Mouse (Mus musculus): ENCODE data around the gene Spi1. TPM values are rescaled to one million over a fixed set of nuclear protein-coding genes. Genes with fewer than 3 reads are reported as not detected.

Spi1 gene
- total RNA-seq, 2 experiments from 2014 or later: 2.8 to 4.0 TPM

DNA sequence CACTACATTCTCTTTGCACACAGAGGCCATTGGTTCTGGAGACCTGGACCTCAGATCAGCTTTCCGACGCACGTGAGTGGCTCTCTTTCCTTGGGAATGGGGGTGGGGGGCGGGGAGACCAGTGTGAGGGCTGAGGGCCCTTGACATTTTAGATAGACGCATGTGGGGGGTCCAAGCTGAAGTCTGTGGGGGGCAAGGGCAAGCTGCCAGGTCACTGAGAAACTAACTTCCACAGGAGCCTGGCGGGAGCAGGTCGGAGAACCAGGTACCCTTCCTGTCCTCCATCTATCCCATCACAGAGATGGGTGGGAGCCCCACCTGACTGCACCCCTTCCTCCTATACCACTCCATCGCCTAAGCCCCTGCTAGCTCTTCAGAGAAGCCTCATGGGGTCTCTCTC is 39.3 kb downstream of the Spi1 start:
- DNase-seq (ENCODE audit: low spot score in 2 of 2): no peak

DNA sequence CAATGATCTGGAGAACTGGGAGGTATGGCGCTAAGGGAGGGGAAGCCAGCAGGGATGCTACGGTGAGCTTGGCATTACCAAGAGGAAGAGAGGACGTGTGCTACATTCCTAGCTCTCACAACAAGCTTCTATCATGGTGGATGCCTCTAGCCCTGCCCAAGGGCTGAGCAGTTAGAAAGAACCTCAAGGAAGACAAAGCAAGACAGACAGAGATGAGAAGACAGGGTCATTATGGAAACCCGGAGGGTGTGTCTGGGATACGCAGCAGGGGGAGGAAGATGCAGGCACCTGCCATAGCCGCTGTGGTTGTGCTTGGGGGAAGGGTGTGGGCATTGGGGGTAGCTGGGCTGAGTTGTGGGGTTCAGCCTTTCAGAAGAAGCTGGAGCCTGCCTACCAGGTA is 41.3 kb downstream of the Spi1 start:
- DNase-seq (ENCODE audit: low spot score in 2 of 2): no peak

DNA sequence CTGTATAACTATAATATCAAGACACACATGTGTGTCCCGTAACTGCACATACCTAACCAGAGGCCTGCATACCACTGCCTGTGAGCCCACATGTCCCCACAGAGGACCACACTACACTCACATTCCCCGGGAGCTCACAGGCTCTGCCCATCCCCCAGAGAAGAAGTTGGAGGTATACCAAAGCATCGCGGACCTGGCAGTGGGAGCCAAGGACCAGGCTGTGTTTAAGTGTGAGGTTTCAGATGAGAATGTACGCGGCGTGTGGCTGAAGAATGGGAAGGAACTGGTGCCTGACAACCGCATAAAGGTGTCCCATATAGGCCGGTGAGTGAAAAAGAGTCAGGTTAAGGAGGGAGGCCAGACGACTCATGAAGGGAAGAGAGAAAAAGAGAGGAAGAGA is 42.9 kb downstream of the Spi1 start:
- DNase-seq (ENCODE audit: low spot score in 2 of 2): no peak

DNA sequence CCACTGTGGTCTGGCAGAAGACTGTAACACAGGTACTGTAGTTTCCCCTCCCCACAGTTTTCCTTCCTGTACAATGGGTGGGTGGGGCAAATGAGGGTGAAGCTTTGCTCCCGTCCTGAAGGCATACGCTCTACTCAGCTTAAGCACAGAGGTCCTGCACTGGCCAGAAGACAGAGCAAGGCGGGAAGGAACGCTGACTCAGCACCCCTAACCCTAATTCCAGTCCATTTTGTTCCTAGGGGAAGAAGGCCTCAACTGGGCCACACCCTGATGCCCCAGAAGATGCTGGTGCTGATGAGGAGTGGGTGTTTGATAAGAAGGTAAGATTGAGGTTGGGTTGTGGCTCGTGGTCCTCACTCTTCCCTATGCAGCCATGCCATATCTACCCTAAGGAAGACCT is 46.6 kb downstream of the Spi1 start:
- DNase-seq (ENCODE audit: low spot score in 2 of 2): no peak

DNA sequence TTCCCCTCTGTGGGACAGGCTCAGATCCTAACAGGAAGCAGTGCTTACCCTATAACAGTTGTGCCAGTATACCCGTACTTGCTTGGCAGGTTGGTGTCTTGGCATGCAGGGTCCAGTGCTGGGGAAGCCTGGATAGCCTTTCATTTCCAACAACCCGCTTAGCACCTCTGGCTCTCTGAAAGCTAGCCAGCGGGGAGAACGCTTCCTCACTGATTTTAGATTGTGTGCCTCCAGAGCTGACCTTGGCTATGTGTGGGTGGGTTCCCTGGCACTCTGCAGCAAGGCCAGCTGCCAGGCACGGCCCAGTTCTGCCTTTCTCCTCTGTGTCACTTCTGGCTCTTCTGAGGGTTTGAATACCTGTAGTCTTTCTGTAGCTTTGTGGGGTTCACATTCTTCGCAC is 47.9 kb downstream of the Spi1 start:
- DNase-seq (ENCODE audit: low spot score in 2 of 2): no peak

DNA sequence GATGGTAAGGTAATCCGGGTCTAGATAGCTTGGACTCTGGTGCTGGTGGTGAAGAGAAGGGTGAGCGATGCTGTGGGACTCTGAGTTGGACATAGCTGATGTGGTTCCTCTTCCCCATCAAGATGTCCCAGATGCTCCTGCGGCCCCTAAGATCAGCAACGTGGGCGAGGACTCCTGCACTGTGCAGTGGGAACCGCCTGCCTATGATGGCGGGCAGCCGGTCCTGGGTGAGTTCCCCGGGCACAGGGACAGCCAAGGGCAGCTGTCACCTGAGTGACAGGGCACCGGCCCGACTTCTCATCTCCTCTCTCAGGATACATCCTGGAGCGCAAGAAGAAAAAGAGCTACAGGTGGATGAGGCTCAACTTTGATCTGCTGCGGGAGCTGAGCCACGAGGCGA is 49.1 kb downstream of the Spi1 start:
- DNase-seq (ENCODE audit: low spot score in 2 of 2): no peak

DNA sequence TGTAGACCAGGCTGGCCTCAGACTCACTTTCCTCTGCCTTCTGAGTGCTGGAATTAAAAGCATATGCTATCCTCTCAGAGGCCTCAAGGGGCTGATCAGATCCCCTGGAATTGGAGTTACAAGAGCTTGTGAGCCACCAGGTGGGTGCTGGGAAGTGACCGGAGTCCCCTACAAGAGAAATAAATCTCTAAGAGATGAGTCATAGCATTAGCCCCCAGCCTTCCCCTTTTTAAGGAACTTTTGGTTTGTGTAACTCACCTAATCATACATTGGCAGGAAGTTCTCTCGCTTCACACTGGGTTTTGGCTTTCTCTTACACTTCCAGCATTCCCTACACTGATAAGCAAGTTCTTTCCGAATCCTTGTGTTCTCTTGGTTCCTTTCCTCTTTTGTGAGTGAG is 49.8 kb downstream of the Spi1 start:
- no peak for DNase-seq (ENCODE audit: low spot score in 2 of 2)

DNA sequence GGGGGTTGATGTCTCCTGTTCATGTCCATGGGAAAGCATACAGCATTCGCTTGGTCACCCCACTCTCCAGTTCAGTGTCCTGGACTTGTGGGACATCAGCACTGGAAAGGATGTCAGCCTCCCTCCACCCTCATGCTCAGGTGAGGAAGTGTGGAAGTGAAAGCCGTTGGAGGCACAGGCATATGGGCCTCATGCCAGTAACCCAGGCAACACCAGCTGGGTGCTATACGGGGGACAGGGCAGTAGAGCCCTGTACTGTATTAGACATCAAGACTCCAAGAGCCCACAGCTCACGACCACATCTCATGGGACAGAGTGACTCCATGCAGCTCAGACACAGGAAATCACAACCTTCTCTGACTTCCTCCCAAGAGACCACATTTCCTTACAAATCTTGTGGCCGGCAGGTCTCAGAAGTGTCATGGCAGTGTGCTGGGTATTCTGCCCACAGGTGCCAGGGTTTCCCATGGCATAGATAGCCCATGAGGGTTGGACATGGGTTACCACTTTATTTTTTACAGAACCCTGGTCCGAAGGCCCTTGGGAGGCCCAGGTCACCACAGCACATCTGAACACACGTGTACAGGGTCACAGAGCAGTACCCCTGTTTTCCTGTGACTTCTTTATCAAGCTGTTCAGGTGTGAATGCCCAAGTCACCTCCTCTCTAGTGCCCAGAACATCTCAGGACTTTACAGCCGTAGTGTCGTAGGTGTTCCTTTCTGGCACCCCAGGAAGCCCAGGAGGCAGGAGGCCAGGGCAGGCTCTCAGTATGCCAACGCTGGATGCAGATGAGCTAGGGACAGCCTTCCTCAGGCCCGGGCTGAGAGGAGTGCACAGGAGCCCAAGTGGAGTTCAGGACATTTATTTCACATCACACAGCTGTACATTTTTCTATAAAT is 54.6 kb downstream of the Spi1 start:
- DNase-seq (ENCODE audit: low spot score in 2 of 2): no peak

DNA sequence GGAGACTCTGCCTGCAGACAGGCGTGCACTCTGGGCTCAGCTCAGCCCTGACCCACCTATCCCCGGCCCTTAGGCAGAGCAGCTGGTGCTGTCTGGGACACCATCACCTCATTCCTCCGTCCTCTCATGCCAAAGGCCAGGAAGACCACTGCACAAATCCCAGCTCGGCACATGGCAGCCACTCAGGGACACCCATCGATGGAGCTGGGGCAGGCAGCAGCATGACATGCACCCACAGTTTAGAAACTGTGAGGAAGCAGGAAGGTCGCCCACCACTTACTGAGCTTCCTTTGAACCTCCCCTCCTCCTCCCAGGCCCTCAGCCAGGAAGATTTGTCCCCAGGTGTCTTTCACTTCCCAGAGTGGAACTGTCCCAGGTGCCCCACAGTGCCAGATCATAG is 55.3 kb downstream of the Spi1 start:
- no peak for DNase-seq (ENCODE audit: low spot score in 2 of 2)

DNA sequence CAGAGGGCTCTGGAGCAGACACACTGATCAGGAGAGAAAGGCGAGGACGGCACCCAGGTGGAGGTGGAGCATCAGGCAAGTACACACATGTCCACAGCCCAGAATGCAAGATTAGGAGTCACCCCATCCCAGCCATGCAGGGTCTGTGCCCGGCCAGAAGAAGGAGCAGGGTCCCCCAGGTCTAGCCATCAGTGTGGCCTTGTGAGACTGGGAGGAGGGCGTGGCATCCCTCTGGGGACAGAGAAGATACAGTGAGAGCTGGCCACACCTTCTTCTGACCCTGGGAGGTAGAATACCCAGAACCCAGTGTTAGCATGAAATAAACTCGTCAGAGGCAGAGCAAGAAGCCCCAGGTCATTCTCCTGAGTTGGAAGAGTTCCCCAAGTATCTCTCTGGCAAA is 57.1 kb downstream of the Spi1 start:
- no peak for DNase-seq (ENCODE audit: low spot score in 2 of 2)

DNA sequence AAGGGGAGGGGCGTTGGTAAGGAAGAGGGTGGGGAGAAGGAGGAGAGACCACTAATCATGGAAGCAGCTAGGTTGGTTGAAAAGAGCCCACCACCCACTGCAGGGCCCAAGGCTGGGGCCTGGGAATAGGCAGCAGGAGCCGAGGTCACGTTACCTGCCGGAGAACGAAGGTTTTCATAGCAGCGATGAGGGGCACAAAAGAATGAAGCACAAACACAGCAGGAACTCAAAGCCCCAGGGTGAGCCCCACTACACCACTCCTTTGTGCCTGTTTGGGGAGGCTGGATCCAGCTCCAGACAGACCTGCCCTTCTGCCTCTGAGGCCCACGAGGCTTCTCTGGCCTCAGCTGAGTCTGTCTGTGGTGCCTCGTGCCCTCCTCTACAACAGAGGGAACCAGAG is 57.6 kb downstream of the Spi1 start:
- DNase-seq (ENCODE audit: low spot score in 2 of 2): no peak

DNA sequence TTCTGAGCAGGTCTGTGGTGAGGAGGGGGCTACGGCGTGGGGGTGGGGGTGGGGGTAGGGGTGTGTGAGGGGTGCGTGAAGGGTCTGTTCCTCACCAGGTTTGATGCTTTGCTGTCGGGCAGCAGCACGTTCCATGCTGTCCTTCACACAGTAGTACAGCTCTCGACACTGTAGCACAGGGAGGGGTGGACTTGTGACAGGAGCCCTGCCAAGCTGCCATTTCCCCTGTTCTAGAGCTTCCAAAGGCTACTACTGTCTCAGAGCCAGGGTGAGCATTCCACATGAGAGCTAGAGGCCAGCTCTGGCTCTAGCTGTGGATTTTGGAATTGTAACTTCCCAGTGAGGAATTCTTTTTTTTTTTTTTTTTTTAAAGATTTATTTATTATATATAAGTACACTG is 60.7 kb downstream of the Spi1 start:
- DNase-seq (ENCODE audit: low spot score in 2 of 2): no peak

DNA sequence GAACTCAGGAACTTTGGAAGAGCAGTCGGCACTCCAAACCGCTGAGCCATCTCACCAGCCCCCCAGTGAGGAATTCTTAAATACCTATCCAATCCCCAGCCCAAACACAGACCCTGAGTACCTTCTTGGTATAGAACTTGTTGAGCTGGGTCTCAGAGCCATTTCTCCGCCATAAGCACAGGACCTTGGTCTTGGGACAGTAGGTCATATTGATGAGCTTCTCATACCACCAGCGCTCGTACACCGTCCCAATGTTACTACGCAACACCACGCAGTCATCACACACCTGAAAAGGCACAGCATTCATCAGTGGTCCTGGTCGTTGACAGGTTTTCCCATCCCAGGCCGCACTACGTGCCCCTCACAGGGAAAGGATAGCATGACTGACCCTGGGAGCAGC is 61.2 kb downstream of the Spi1 start:
- DNase-seq (ENCODE audit: low spot score in 2 of 2): no peak

DNA sequence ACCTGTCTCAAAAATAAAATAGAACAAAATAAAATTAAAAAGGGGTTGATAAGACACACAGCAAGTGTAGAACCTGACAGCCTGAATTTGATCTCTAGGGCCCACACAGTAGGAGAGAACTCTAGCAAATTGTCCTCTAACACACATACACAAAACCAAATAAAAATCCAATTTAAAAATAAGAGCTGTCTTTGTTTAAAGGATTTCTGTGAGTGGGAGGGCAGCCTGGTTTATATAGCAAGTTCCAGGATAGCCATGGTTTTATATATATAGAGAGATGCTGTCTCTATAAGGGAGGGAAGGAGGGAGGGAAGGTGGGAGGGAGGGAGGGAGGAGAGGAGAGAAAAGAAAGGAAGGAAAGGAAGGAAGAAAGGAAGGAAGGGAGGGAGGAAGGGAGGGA is 65.9 kb downstream of the Spi1 start:
- no peak for DNase-seq (ENCODE audit: low spot score in 2 of 2)

DNA sequence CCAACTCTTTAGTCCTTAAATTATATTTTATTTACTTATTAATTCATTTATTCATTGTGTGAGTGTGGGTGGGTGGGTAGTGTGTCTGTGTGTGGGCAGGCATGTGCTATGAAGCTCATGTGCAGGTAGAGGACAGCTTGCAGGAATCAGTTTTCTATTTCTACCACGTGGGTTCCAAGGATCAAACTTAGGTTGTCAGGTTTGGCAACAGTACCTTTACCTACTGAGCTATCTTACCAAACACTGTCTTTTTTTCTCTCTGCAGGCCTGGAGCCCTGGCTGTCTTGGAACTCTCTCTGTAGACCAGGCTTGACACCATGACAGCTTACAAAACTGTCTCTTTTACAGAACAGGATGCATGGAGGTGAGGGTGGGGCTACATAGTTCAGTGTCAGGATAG is 69.1 kb downstream of the Spi1 start:
- no peak for DNase-seq (ENCODE audit: low spot score in 2 of 2)

DNA sequence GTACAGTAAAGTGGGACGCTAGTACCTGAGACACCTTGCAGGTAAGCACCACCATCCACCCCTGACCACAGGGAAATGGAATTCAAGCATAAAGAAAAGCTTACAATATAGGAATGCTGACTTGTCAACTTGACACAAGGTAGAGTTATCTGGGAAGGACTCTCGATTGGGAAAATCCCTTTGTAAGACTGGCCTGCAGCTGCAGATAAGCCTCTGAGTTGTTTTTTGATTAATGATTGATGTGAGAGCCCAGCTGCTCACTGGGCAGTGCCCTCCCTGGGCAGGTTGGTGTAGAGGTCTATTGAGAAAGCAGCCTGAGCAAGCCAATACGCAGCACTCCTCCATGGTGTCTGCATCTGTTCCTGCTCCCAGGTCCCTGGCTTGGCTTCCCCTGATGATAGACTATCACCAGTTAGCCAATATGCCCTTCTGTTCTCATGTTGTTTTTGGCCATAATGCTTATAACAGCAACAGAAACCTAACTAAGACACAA is 70.7 kb downstream of the Spi1 start:
- DNase-seq (ENCODE audit: low spot score in 2 of 2): no peak

DNA sequence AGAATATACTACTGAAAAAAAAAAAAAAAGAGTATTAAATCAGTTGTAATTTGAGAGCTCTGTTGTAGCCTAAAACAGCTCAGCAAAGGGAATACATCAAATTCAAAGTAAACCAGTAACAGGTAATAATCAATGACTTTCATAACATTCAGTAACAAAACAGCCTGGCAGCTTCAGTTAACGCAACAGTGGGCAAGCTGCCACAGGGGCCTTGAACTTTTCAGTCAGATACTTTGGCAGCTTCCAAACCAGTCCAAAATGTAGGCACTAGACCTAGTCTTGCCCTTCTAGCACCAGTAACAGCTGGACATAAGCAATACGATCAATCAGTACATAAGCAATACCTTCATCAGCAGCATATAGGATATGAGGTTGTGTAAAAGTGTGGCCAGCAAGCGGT is 71.9 kb downstream of the Spi1 start:
- no peak for DNase-seq (ENCODE audit: low spot score in 2 of 2)

DNA sequence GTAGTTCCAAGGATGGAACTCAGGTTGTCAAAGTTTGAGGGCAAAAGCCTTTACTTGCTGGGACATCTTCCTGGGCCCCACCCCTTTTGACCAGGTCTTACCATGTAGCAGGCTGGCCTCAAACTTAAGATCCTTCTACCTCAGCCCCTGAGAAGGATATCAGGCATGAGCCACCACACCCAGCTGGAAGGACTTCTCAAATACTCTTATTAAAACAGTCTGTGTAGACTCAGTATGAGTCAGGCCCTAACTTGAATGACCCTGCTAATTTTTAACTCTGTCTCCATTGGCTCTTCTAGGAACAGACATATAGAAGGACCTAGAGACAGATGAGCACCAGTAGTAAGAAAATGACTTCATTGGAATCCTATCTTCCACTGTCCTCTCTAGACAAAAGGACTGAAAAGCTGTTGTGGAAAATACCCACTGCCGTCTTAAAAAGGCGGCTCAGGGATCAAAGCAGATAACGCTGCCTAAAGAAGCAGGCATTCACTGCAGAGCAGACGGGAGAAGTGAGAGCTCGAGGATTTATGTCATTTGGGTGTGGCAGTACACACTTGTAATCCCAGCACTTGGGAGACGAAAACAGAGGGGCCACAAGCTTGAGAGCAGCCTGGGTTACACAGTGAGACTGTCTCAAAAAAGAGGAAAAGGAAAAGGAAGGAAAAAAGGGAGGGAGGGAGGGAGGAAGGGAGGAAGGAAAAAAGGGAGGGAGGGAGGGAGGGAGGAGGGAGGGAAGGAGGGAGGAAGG is 75.0 kb downstream of the Spi1 start:
- no peak for DNase-seq (ENCODE audit: low spot score in 2 of 2)

DNA sequence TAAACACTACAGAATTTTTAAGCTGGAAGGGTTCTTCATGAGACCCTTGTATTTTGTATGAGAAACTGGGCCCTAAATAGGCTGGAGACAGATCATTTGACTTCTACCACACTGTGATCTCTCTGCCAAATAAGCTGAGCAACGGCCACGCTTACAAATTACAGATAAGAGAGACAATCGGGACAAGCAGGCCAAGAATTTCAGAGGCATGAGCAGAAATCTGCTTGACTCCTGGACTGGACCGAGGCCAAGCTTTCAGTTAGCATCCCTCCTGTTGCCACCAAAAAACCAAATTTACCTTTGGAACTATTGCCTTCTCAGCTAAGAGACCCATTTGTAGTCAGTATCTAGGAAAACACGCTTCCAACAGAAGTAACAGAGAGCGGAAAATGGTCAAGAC is 78.4 kb downstream of the Spi1 start:
- no peak for DNase-seq (ENCODE audit: low spot score in 2 of 2)

DNA sequence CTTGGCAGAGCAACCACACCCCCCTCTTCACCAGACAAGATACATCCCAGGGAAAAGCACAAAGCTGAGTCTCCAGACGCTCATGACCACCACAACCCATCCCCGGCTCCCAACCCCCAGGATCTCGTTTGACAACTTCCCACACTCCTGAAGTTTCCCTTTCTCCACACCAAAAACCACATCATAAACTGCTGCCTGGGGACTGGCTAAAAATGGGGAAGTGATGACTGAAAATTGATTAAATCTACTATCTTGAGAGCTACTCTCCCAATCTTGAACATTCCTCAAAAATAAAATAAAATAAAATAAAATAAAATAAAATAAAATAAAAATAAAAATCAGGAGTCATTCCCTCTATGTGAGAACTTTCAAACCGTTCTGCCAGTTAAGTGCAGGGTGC is 80.8 kb downstream of the Spi1 start:
- DNase-seq (ENCODE audit: low spot score in 2 of 2): no peak

DNA sequence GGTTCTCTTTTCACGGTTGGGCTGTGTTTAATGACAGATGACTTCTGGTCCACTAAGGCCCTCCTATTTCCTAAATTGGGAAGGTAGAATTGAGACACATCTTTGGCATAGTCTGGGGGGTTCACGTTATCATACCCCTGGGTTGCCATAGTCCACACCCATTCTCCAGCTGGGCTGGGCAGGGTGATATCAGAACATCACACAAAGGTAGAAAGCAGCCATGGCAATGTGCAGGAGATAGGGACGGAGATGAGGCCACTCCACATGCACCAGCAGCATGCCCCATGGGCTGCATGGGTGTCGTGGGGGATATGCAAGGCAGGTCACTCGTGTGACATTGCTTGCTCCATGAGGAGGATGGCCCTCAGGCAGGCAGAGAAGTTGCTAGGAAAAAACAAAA is 81.3 kb downstream of the Spi1 start:
- no peak for DNase-seq (ENCODE audit: low spot score in 2 of 2)

DNA sequence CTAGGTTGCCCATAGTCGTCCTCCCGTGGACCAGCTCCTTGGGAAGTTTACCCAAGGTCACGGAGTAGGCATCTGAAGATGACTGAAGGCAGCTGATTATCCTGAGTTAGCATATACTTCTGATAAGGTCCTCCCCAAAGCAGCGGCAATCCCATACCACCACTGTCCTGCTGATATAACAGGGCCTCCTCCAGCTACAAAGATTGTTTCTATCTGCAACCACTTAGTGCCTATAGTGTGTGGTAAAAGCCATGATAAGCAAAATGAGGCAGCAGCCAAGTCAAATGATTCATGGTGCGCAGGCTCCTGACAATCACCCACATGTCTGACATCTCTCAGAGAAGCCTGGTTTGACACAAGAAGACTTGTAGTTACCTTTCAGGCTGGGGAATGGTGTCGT is 82.8 kb downstream of the Spi1 start:
- DNase-seq (ENCODE audit: low spot score in 2 of 2): no peak
